Mouse (Mus musculus) layer of hippocampus, adult 9-10 months (tissue): ENCODE results near the gene Cers6.

Experiments
- DNase-seq: peaks from one replicate; pipeline ENCODE4 v3.0.0; 2022; ENCODE audit warnings: low spot score

The Cers6 gene

DNA sequence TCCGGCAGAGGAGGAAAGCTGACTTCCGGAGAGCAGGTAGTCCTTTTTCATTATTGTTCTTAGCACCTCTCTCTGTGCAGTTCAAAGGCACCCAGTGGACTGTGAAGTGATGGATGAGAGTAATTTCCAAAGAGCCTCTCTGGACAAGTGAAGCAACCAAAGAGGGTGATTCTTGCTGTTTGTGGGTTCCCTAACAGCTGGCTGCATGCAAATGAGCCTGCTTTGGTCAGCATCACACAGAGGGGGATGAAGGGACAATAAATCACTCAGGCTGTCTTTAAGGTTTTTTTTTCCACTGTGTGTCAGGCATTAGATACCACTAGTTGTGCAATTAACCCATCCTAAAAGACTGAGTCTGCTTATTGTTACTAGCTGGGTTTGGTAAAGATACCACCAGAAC lies 258.5 kb downstream of the Cers6 start:
- DNase-seq: no peak

DNA sequence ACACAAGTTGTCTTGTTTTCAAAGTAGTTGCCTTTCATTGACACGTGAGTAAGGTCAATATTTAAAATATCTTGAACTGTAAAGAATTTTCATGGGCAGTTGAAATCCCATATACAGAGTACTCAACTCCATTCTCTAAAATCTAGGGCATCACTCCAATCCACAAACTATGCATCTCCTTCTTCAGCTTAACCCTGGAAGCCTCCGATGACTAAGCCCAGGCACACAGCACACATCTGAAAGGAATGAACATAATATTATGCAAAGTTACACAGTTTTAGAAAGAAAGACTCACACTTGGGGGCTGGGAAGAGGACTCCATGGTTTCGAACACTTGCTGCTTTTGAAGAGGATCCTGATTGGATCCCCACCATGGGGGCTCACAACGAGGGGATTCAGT lies 260.4 kb downstream of the Cers6 start:
- no peak for DNase-seq

DNA sequence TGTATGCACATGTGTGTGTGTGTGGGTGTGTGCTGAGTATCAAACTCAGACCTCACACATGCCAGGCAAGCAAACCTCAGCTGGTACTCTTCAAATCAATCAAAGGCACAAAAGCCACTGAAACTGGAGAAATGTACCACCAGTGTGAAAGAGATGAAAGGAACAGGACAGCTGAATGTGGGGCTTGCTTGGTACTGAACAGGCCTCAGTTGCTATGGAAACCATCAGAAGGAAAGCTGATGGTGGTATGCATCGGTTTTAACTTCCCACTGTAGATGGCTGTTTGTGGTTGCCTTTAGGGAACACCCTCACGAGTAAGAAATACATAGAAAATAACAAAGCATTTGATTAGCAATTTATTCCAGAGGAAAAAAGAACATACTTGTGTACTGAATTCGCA lies 264.2 kb downstream of the Cers6 start:
- no peak for DNase-seq

DNA sequence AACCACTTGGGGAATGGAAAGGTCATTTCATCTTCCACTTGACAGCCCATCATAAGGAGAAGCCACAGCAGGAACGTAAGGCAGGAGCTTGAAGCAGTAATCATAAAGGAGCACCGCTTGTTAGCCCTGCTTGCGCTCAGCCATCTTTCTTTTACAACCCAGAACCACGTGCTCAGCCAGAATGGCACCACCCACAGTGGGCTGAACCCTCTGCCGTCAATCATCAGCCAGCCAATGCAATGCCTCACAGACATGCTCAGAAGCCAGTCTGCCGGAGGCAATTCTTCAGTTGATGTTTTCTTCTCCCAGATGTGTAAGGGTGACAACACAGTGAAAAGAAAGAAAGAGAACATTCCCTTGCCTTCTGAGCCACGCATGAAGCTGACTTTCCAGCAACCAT lies 267.1 kb downstream of the Cers6 start:
- DNase-seq: no peak

DNA sequence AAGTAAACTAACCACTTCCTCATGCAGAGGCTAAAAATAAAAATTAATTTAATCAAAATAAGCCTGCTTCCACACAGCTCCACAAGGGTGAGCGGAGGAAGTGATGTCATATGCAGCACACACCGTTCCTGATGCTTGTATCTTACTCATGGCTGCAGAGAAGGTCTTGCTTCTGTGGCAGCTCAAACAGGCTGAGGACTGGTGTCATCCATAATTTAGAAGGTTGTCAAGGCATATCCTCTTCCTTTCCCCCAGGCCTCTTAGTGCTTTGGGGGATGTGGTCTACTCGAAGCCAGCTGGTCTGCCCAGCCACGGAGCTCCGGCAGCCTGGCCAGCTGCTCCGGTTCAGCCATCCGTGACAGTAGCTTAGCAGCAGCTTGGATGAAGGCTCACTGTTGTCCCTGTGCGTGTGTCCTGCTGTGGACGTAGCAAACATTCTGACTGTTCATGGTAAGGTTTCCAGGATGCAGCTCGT lies 267.7 kb downstream of the Cers6 start:
- no peak for DNase-seq

DNA sequence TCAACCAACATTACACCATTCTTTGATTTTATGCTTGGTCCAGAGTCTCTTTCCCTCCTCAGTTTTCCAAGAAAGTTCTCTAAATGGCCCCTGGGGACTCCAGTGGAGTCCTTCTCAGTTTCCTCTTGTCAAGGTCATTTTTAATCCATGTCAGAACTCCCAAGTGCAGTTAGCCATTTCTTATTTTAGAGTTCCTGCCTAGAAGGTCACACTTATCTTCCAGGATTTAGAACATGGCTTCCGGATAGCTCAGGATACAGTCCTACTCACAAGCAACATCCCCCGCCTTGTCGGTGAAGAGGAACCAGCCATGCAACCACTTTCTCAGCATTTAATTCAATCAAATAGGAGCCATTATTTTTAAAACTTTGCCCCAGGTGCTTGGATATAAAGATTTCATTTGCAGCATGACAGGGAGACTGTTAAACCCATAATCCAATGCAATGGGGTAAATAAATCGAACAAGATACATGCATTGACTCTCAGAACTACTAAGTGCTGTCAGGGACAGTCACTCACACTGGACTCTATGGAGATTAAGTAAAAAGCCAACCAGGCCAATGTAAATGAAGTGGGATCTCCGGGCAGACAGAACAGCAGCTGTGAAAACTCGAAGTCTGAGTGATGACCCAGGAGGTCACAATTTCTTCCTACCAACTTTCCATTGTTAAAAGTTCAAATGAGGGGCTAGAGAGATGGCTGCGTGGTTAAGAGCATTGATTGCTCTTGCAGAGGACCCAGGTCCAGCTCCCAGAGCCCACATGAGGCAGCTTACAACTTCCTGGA lies 268.4 kb downstream of the Cers6 start:
- DNase-seq: no peak

DNA sequence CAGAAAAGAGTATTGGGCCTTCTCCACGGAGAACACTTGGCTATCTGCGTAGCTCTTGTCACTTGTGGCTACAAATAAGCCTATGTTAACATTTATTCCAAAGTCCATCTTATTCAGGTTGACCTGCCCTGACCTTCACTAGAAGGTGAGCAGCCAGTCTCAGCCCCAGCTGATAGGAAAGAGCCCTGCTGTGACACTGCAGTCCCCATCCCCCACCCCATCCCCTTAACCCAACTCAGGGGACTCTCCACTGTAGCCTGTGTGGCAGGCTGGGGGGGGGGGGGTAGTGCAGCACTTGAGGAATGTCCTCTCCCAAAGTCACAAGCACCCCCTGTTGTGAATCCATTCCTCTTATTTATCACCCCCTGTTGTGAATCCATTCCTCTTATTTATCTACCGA lies 270.8 kb downstream of the Cers6 start:
- DNase-seq: no peak

DNA sequence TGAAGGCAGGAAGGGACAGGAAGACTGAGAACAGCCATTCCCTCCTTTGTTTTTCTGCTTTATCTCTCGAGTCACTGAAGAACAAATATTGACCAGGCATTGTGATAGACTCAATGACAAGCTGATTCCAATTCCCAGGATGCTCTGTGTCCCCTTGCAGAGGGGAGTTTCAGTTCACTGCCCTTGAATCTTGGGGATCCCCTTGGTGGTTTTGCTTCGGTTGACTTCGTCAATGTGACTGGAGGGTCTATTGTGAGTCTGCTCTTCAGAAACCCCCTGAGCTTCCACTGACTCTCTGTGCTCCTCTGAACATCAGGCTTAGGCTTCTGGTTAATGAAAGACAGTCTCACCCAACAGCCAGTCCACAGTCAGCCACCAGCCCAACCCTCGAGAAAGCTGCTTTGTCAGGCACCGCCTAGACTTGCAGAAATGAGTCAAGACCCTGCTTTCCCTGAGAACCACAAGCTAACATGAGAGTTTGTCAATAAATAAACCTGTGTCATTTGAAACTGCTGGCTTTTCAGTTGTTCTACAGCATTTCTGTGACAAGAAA lies 271.3 kb downstream of the Cers6 start:
- no peak for DNase-seq

DNA sequence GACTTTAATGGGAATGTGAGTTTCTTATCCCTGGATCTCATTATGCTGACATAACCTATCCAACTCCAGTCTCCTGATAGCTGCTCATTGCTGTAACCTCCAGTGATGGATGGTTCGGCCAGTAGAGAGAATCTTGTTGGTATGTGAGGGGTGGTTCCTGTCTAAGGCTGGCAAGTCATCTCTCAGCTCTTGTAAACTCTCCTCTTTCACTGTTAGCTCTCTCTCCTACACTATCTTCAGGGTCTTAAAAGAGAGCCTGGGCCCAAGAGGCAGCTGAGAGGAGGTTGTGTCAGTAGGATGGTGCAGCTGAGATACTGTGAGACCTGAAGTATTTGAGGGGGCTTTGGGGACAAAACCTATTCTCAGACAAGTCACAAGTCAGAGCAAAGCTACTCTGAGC lies 272.9 kb downstream of the Cers6 start:
- no peak for DNase-seq

DNA sequence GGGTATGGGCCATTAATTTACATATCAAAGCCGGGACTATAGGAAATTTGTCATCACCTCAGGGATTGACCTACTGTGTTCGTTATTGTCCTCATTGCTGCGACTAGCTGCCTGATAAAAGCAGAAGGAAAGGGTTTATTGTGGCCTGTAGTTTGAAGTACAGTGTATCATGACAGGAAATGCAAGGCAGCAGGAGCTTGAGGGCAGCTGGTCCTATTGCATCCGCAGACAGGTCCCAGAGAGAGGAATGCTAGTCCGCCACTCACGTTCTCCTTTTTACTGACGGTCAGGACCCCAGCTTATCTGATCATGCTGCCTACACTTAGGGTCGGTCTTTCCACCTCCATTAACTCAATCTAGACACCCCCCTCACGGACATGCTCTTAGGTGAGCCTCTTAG lies 273.7 kb downstream of the Cers6 start:
- no peak for DNase-seq

DNA sequence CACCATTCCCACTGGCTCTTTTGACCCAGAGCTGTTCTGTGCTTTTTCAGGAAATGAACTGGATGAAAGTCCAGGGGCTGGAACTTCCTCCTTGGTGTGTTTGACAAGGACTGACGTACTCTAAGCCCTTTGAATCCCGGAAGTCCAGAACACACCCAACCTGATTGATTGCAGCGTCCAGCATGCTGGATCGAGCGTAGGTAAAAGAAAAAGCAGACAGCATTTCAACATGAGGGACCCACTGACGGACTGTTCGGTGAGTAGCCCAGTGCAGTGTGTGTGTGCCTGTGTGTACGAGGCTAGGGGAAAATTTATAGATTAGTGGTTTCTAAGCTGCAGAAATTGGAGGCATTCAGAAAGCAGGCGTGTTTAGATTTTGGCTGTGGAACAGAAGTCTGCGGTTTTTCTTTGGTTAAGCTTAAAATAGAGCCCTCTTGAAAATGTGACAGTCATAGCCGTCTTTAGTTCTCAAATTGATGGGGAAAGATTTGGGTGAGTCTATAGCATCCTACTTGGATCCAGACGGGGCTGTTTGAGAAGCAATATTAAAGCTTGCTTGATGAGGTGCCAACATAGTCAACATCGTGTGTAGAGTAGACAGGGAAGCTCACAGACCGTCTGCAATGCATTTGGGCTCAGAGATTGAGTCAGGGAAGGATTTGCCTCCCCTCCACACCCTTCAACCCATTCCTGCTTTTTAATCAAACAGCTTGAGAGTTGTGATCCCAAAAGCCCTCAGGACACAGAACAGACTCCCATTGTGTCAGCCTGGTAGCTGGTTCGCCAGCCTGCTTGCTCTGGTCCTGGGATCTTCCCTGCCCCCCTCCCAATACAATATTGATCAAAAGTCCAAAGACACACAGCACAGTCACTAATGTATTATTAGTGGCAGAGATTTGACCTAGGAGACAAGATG lies 274.7 kb downstream of the Cers6 start, which contains the start of gene Nostrin:
Nostrin (plus strand) TSS at position 140 of the 916 bp plus-strand sequence.
- no peak for DNase-seq

DNA sequence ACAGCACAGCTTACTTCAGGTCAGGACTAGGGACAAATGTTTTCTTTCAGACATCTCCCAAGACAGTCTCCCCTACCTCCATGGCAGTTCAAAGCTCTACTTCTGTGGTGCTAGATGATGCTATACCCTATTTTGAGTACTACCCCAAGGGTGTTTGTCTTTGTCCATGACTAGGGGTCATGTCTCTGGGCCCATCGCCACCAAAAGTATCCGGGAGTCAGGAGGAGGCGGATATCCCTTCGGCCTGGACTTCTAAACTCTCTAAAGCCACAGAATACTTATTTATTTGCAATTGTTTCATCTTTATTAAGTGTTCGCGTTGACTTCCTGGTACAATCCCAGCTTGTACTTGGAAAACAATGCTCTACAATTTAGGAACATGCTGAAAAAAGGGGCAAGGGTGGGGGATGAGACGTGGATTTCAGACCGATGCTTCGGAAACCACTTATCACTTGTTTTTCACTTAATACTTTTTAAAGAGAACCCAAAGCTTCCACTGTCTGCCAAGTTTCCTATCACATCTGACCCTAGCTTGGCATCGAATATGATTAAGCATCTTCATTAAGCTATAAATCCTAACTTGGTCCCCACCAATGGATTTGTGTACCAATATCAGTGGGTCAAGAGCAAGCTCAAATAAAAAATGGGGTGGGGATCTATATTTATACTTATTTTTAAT lies 276.3 kb downstream of the Cers6 start:
- DNase-seq: no peak

DNA sequence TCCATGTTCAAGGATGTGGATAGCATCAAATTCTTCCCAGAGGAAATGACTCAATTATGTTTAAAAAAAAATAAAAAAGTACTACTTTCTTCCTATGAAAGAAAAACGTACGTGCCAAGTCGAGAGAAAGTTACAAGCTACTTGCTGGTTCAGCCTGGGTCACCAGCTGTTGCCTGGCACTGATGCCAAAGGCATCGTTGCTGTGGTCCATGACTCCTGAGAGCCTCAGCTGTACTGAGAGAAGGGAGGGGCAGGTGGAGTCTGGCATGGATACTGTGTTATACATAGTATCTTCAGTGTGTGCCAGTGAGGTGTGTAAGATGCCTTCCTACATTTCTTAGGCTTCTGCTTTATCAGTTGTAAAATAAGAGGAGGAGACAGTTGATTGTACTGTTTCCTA lies 277.5 kb downstream of the Cers6 start:
- no peak for DNase-seq

DNA sequence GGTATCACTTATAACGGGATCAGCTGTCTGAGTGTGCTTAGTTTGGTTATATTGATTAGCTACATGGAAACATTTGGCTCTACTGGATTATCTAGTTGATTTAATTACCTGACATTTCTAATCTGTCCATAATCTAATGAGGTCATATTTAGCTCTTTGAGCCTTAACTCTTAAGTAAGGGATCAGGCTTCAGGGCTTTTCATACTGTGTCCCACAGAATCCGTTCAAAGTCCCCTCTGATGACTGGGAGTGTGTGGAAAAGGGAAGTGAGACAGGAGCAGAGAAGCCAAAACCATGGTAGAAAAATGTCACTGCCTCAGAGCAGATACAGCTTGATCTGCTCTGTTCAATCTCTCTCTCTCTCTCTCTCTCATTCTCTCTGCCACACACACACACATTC lies 279.0 kb downstream of the Cers6 start:
- no peak for DNase-seq

DNA sequence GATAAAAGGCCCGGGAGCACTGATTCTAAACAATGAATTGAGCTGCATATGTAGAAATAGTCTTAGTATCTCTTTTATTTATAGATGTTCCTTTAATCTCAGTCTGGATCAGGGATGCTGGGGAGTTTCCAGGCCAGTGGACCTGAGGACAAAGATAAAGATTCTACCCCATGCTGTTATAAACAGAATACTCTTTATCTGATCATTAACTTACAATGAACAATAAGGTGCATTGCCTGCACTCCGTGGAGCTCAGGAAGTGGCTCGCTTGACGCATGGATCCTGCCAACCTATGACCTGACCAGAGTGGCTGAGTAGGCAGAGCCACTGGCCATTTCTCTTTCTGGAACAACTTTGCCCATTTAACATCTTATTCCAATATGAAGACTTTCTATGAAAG lies 279.6 kb downstream of the Cers6 start:
- DNase-seq: no peak

DNA sequence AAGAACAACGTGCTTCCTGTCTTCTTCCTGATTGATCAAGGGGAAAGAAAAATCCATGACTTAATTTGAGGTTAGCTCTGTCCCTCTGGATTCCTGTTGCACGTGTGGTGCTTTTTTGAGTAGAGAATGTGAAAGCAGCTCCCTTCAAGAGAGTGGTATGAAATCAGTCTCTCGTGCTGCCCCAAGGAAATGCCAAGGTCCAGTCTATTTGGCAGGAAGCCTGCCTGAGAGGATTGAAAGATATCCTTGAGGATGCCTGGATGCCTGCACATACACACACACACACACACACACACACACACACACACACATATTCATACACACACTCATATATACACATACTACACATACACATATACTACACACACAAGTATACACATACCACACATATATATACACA lies 287.4 kb downstream of the Cers6 start:
- no peak for DNase-seq

DNA sequence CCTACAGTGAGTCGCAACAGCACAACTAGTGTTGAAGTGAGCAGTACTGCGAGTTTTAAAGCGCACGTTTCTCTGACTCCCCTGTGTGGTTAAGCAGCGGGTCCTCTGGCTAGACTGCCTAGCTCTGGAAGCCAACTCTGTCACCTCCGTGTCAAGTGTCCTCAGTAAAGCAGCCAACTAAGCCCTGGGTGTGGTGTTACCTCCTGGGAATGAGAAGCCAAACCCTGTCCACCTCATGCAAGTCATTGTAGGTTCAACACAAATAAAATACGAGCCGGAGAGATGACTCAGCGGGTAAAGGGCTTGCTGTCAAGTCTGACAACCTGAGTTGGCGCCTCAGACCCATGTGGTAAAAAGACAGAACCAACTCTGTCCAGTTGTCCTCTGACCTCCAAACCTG lies 287.9 kb downstream of the Cers6 start:
- no peak for DNase-seq

DNA sequence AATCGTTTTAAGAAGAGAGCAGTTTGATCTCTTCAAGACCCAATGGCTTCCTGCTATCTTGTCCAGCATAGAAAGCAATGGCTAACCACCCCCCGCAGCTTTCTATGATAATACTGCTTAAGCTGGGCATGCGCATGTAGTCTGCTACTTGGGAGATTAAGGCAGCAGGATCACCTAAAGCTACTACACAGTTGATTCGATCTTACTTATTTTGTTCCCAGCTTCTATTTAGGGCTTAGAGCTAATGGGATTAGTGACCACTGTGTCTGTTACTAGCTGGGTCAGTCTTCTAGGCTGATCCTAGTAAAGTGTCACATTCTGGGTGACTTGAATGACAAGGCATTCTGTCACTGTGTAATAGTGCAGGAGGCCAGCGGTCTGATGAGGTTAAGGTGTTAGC lies 289.6 kb downstream of the Cers6 start:
- no peak for DNase-seq

DNA sequence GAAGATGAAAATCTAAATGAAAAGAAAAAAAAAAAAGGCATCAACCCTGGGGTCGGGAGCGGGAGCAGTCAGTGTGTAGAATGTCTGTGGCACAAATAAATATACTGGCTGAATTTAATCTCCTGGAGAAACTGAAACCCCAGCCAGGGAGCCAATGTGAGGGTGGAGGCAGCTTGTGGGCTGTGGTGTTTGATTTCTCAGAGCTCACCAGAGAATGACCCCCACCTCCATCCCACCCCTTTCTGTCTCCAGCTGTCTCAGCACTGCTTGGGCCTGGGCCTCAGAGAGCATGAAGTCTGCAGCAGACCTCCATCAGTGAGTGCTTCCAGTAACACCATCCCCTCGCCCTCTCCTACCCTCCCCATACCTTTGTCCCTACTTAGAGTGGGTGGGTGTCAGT lies 294.6 kb downstream of the Cers6 start:
- DNase-seq: no peak

DNA sequence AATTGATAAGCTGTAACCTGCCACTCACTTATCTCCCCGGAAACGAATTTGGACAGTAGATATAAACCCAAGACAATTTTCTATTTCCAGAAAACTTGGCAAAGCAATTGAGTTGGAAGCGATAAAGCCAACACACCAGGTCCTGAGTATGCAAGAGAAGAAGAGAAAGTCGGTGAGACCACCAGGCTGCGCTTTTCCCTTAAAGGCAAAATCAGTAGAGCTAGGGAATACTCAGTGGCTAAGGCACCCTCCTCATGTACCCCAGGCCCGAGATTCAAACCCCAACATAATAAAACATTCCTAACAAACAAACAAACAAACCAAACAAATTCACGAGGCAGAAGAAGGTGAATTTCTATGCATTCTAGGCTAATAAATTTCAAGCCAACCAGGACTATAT lies 295.0 kb downstream of the Cers6 start:
- no peak for DNase-seq

DNA sequence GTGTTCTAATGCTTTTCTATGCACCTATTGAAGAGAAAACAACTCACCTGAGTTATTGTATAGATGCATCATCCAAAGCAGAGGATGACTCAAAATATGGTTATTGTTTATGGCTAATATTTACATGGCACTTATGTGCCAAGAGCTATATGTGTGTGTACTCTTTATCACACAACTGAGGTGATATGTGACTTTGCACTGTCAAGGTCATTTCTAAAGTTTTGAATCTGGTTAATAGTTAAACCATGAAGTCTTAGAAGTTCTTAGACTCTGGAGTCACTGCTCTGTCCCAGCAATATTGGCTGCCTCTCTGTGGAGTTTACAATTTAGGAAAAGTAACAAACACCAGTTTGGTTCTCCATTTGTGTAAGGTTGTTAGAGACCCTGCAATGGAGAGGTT lies 297.7 kb downstream of the Cers6 start:
- no peak for DNase-seq
